Mouse (Mus musculus) thymus, adult 18-20 months (tissue): ENCODE measurements at regions not wholly inside any gene's neighbourhood (a gene's known extent, or its start where the extent isn't known, plus 50 kb on each side); places are given as distances from the start of the nearest gene placed in this dataset.
"Not testable (repeated sequence)": the region's sequence is repeated elsewhere in the genome, so short reads cannot be mapped to it uniquely, and the experiment has no call there.

Experiments used
- DNase-seq, 2 experiments: peaks; one replicate each; pipeline ENCODE4 v3.0.0; 2022; ENCODE audit warnings: mixed read lengths in 2 of 2

- no peak for DNase-seq
These were observed 139.9 kb downstream of the Rchy1 start for GRCm38 (mm10) chr5:91822844-91823576.

- DNase-seq = no peak
These were observed 144.1 kb downstream of the Rchy1 start for GRCm38 (mm10) chr5:91818800-91819199.

GRCm38 (mm10) chr5:91818195-91818594 is 144.7 kb downstream of the Rchy1 start:
- DNase-seq = no peak

GRCm38 (mm10) chr5:91816376-91816950 is 146.4 kb downstream of the Rchy1 start:
- DNase-seq = no peak

- no peak for DNase-seq
These were observed 147.9 kb downstream of the Rchy1 start for GRCm38 (mm10) chr5:91814956-91815355.

GRCm38 (mm10) chr5:91814417-91814762 is 148.5 kb downstream of the Rchy1 start:
- peak in 1 of 2 experiments; percentile 25 for DNase-seq

- DNase-seq = no peak
These were observed 149.1 kb downstream of the Rchy1 start for GRCm38 (mm10) chr5:91813547-91814416.

- peak in 1 of 2 experiments; percentile 28 for DNase-seq
These were observed 155.5 kb downstream of the Rchy1 start for GRCm38 (mm10) chr5:91807070-91808065.

GRCm38 (mm10) chr5:91801297-91801980 is 161.4 kb downstream of the Rchy1 start:
- DNase-seq = no peak

- DNase-seq = no peak
These were observed 165.5 kb downstream of the Rchy1 start for GRCm38 (mm10) chr5:91797362-91797761.

GRCm38 (mm10) chr5:91792732-91793131 is 170.1 kb downstream of the Rchy1 start:
- DNase-seq = no peak

GRCm38 (mm10) chr5:91790412-91790811 is 172.5 kb downstream of the Rchy1 start:
- no peak for DNase-seq

GRCm38 (mm10) chr5:91783966-91784365 is 178.9 kb downstream of the Rchy1 start:
- no peak for DNase-seq

- DNase-seq = no peak
These were observed 185.9 kb downstream of the Rchy1 start for GRCm38 (mm10) chr5:91776971-91777370.

- DNase-seq = no peak
These were observed 188.8 kb downstream of the Rchy1 start for GRCm38 (mm10) chr5:91774065-91774464.

- DNase-seq = no peak
These were observed 195.0 kb downstream of the Rchy1 start for GRCm38 (mm10) chr5:91767886-91768285.

- DNase-seq = no peak
These were observed 195.8 kb downstream of the Rchy1 start for GRCm38 (mm10) chr5:91767060-91767459.

- no peak for DNase-seq
These were observed 198.2 kb downstream of the Rchy1 start for GRCm38 (mm10) chr5:91764621-91765020.

GRCm38 (mm10) chr5:91762589-91762988 is 200.3 kb downstream of the Rchy1 start:
- no peak for DNase-seq

- no peak for DNase-seq
These were observed 206.9 kb downstream of the Rchy1 start for GRCm38 (mm10) chr5:91755958-91756357.

- DNase-seq = not testable (repeated sequence)
These were observed 210.0 kb downstream of the Rchy1 start for GRCm38 (mm10) chr5:91752846-91753245.

GRCm38 (mm10) chr5:91751168-91751567 is 211.7 kb downstream of the Rchy1 start:
- DNase-seq = no peak
